Mouse (Mus musculus): Measurements from ENCODE around the gene Tmem88b.
"Not testable (repeated sequence)": the region's sequence is repeated elsewhere in the genome, so short reads cannot be mapped to it uniquely, and the experiment has no call there.

Tmem88b gene

GRCm38 (mm10) chr4:155788833-155789232, 3.2 kb upstream of the Tmem88b start:
- not testable (repeated sequence) for DNase-seq (ENCODE audit: low read depth)

DNA sequence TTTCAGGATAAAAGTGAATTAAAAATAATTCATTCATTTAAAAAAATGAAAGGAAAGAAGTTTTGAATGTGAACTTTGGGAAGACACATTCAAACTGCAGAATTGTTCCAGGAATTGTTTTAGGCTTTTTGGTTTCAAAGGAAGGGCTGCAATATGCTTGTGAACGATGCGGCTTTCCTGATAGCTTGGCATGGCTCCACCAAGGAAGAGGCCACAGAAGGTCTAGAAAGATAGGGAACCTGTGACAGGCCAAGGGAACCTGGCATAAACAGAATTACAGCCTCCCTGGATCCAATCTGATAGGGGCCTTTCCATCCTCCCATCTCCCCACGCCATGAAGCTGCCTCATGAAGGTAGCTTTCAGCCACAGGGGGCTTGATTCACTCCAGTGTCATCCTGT, 2.6 kb upstream of the Tmem88b start:
- no peak for DNase-seq (ENCODE audit: low read depth)

DNA sequence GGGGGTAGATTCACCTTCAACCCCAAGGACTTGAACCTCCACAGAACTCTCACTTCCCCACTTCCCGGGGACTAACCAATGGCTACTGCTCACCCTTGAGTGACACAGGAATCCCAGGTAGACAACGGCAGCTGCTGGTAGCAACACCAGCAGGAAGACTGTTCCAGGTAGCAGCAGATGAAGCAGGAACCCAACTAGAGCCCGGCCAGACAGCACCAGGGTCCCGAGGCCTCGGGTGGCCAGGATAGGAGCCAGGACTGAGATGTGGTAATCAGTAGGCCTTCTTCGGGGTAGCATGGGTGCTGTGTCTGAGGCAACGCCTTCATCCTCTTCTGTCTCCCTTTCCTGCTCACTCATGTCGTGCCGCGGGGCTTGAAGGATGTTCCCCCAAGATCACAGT, 428 bp downstream of the Tmem88b start:
- no peak for DNase-seq (ENCODE audit: low read depth)

DNA sequence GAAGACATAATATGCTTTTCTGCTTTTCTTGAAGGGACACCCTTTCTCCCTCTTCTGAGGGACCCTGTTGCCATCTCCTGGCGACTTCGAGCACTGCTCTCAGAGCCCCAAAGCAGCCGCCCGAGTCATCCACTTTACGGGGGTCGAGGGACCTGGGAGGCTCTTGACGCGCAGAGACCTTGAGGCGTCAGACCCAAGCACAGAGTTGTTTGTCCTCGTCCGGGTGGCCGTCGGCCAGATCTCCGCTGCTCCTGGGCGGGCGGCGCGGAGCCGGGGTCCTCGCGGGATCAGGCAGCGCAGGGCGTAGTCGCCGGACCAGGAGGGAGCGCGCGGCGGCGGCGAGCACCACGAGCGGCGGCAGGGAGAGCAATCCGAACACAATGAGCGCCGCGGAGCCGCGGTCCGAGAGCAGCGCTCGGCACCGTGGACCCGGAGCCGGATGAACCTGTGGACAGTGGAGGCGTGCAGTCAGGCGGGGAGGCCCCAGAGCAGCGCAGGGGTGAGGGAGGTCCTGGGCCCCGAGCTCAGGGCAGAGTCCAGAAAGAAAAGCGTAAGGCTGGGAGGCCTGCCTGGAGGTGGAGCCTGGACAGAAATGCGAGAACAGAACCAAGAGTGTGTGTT, 1.5 kb downstream of the Tmem88b start:
- DNase-seq (ENCODE audit: low read depth), result no peak

DNA sequence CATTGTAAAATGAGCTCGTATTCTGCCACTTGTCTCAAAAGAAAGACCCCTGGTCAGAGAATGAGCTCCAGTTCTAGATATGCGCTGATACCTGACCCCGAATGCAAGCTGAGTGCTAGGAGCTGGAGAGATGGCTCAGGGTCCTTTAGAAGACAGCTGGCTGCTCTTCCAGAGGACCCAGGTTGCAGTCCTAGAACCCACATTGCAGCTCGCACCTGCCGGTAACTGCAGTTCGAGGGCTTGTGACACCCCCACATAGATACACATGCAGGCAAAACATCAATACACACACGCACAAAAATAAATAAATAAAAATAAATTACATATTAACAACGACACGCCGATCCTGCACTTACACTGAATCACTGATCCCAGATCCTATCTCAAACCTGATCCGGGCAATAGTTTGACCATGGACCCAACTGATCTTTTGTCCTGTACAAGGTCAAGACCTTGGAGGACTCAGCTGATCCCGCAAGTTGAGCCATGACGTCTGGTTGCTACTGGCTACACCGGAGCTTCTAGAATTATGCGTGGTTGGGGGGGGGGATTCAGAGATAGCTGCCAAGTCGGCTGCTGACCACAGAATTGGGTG, 2.1 kb downstream of the Tmem88b start:
- DNase-seq (ENCODE audit: low read depth), result no peak

DNA sequence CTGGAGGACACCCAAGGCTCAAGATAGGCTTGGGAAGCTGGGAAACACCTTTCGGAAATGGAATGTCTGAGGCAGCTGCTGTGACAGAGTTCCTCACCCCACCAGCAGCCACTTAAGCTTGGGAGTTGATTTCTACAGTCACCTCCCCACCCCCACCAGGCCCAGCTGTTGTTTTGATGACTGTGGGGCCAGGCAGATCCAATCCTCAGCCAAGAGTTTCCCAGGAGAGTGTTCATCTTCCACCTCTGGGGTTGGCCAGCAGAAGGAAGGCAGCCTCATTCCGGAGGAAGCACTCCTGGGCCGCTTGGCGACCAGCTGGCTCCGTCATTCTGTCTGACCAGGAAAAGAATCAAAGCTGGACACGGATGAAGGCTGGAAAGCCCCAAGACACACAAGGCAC, 4.8 kb downstream of the Tmem88b start:
- DNase-seq (ENCODE audit: low read depth), result no peak

GRCm38 (mm10) chr4:155779498-155779897, 6.2 kb downstream of the Tmem88b start:
- DNase-seq (ENCODE audit: low read depth), result no peak

DNA sequence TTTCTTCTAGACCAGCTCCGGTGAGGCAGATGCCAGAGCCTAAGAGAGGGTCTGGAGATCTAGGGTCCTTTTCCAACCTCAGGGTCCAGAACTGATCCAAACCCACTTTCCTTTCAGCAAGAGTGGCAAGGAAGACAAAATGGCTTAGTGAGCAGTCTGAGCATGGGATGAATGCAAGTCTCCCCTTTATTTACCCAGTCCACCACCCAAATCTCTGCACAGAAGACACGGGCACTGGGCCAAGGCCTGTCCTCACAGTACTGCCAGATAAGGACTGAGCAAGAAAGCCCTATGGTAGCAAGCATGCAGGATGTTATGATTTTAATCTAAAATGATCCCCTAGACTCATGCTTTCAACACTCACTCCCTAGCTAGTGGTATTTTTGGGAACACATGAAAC, 7.9 kb downstream of the Tmem88b start:
- no peak for DNase-seq (ENCODE audit: low read depth)

DNA sequence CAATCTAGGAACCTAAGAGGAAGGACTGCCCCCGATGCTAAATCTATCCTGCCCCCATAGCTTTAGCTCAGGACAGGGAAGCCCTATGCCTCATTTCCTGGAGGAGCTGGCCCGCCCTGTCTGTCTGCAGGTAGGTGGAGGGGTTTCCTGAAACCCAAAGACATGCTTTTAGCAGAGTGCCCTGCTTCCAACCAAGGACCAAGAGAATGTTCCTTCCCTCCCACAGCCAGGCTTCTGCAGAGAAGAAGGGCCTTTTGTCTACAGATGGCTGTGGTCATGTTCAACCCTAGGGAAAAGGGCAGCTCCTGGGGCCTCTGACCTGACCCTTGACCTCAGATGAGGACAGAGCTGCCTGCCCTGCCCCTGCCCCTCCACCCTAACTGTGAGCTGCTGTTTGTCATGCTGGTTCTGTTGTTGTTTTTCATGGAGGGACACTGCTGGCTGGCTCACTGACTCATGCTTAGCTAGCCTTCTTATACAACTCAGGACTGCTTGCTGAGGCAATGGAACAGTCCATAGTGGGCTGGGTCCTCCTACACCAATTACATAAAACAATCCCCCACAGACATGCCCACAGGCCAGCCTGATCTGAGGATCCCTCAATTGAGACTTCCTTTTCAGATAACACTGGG, 8.9 kb downstream of the Tmem88b start:
- no peak for DNase-seq (ENCODE audit: low read depth)

DNA sequence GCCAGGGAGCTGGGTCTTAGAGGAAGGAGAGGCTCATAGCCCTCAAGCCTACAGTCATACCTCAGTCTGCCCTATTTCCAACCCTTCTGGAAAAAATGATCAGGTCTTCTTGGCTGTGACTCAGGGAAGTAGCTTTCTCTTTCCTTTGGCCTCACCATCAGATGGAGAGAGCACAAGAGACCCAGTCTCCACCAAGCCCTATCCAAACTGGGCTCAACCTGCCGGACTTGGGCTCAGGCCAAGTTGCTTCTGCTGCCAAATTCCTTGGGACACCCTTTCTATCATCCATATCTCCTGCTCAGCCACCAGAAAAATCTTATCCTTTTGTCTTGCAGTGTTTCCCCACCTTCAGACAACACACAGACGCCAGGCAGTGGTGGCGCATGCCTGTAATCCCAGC, 9.8 kb downstream of the Tmem88b start:
- no peak for DNase-seq (ENCODE audit: low read depth)

- no peak for DNase-seq (ENCODE audit: low read depth)
Observed at GRCm38 (mm10) chr4:155774971-155775740, 10.5 kb downstream of the Tmem88b start.

GRCm38 (mm10) chr4:155774280-155774754, 11.4 kb downstream of the Tmem88b start, which contains the start of gene Vwa1:
Gene Vwa1 (minus strand): TSS chr4:155774698.
- DNase-seq (ENCODE audit: low read depth), result peak; percentile 73

DNA sequence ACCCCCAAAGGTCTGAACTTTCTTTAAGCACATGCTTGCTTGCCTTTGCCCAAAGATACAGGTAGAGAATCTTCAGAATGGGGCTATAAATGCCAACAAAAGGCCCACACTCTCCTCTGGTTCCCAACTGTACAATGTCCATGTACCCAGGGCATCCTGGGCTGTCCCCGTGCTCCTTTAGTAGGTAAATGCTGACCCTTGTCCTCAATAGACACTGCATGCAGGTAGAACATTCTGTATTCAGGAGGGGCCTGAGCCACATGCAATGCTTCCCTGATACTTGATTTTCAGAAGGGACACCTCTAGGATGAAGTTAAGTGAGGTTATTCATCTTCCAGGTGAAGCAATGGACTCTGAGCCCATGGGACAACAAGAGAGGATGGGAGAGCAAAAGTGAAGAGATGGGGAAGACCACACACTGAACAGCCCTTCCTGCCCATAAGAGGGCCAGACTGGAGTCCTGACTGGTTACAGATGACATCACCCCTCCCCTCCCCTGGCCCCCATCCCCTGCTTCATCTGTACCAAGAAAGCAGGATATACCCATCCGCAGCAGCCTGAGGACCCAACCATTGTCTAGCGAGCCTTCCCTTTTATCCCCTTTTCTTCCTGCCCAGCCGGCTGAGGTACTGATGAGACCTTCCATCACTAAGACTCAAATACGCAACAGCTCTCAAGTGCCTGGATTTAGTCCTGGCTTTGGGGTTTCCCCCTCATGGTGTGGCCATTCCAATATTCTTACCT, 12.2 kb downstream of the Tmem88b start:
- DNase-seq (ENCODE audit: low read depth), result no peak

DNA sequence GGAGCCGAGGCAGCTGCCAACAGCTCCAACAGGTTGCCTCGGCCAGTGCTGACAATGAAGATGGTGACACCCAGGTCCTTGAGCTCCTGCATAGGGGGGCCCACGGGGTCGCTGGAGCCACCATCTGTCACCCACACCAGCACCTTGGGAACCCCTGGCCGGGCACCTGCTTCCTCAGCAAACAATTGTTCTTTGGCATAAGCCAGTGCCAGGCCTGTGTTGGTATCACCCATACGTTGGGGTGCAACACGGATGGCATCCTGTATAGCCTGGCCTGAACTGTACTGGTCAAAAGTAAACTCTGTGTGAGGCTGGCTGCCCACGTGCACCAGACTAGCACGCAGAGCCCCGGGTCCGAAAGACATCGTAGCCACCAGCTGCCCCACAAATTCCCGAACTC, 12.9 kb downstream of the Tmem88b start:
- DNase-seq (ENCODE audit: low read depth), result no peak

DNA sequence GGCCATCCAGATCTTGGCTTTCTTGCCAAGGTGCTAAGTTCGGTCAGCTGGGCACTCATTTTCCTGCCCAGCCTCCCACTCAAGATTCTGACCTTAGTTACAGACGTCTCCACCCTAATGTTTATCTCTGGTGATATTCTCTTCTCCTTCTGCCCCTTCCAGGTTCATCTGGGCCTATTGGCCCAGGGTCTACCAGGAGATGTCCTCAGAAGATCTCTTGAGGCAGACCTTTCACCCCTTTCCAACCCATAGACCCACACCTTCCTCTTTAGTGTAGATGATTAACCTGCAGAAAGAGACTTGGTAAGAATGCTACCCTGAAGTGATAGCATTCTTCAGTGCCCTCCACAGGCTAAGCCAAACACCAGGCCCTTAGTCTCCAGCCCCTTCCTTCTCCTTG, 14.0 kb downstream of the Tmem88b start:
- DNase-seq (ENCODE audit: low read depth), result no peak

DNA sequence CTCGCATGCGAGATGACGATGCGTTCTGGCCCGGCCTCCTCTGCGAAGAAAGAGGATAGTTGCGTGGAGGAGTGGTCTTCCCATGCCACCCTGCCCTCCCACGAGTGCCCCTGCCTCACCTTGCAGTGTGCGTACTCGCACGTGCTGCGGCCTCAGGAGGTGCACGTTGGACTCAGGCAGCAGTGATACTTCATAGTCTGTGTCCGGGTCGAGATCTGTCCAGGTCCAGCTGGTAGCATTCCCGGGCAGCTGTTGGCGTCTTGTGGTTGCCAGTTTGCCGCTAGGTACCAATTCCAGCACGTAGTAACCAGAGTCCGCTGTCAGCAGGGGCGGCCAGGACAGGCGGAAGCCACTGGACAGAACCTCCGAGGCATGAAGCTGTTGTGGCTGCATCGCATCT, 15.0 kb downstream of the Tmem88b start:
- no peak for DNase-seq (ENCODE audit: low read depth)

DNA sequence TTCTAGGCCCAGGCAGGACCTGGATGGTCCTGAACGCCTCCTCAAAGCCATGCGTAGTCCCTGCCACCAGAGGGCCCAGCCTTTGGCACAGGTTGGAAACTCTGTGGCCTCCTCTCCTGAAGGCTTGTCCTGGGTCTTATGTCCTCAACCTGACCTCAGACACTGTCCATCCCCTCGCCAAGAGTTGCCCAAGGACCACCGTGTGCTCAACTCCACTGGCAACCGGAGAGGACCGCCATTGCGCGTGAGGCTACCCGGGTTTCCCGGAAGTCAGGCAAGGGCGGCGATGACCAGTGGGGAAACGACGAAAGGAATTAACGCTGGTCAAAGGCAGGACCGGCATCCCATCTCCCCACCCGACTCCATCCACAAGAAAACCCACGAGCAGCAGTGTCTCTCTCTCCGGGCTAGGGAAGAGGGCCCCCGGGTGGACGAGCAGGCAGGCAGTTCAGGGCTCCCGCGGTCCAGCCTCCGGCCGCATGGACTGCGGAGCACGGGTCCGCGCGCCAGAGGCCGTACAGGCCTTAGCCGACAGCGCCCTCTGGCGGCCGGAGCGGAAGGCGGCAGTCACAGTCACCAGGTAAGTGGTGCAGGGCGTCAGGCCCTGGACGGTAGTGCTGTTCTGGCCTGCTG, 15.7 kb downstream of the Tmem88b start:
- DNase-seq (ENCODE audit: low read depth), result peak; percentile 77

- DNase-seq (ENCODE audit: low read depth), result no peak
Observed at GRCm38 (mm10) chr4:155769496-155769879, 16.2 kb downstream of the Tmem88b start.

- no peak for DNase-seq (ENCODE audit: low read depth)
Observed at GRCm38 (mm10) chr4:155762357-155762756, 23.3 kb downstream of the Tmem88b start.

DNA sequence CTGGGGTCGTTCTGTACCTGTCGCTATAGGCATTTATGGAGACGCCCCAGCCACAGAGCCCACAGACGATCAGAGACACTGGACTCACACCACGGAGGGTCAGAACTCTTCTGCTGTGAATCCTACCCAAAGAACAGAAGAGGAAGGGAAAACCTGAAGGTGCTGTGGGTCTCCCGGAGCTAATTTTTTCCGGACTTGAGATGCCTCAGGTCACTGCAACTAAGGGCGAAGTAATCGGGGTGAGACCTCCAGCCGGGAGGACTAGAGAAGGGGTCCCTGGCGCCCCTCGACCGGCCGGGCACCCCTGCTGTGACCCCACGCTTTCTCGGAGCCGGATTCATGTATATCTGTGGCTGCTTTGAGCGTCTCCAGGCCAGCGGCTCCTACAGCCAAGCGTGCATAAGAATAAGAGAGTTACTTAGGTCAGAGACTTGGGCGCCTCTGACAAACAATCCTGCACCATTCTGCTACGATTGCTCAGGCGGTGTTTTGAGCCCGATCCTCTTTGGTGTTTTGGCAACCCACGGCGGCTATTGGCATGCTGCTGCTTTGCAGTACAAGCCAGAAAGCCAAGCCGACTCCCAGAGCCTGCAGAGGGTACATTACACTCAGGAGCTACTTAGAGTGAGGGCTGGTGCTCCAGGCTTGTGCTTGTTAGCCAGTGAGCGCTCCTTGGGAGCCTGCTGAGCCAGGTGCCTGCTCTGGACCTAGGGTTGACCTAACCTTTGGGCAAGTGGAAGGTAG, 24.1 kb downstream of the Tmem88b start:
- no peak for DNase-seq (ENCODE audit: low read depth)

Measured in c-Kit-positive CD71-positive TER-119-negative erythroid progenitor cells, embryonic 14.5 days (primary cell).